In the genomic region with DNA sequence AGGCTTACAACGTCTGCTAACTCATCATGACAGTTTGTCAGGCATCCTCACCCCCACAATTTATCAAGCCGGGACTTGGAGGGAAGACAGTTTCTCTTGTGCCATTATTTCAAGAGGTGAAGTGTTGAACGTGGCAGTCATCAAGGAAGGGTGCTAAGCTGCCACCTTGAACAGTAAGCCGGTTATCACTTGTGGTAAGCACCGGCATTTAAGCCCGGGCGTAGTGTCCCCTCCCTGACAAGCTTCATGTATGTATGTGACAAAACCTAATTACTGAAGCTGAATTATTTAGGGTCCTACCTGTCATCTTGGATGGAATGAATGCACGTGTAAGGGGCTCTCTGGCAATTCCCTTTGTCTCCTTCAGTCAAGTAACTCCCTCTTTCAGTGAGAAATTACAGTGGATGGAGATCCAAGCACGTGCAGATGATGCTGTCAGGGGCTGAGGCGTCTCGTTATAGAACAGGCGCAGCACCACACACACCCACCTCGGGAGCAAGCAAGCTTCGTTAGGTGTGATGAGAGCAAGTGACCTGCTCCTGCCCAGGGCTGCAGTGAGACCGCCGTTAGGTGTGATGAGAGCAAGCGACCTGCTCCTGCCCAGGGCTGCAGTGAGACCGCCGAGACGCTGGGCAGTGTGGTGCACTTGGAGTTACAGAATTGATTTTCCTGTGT, we compare ENCODE assay signal across 24 mouse cellular contexts.
A peak's percentile ranks its signal among the peaks of the same experiment; 100 is the strongest.
DNase-seq lines count a peak whose midpoint lies in the region; ATAC-seq and TF ChIP-seq lines count a peak whose summit lies in the region.
"Had no signal": no experiment of that assay in that cellular context is flagged by ENCODE, and none has a peak within 500 bp of the region (broad histone marks: within the 10 kb centered on the region; RNA-seq: fewer than 3 reads in every experiment).

No protein-coding gene starts in this region.

- H3K9ac ChIP-seq in forebrain, embryonic 12.5 days: no peak overlapping the region
- H3K9ac ChIP-seq in forebrain, embryonic 11.5 days (ENCODE audit: low read length): no peak overlapping the region
- no peak overlapping the region for H3K9ac ChIP-seq in hindbrain, postnatal 0 days (replicated peaks; ENCODE audit: low read length)
- H3K9ac ChIP-seq in hindbrain, embryonic 14.5 days: no peak overlapping the region; the same call in 1 of the 2 replicates
- no peak overlapping the region for H3K9ac ChIP-seq in forebrain, embryonic 15.5 days (replicated peaks)
- H3K9ac ChIP-seq in midbrain, embryonic 16.5 days (ENCODE audit: low read depth, low read length): 0 out of 2 replicates have a peak overlapping the region, but pooled peaks have one; percentile 1
- H3K9ac ChIP-seq: embryonic facial prominence, embryonic 15.5 days; heart, embryonic 13.5 days; hindbrain, embryonic 13.5 days had no signal

- H3K4me3 ChIP-seq in forebrain, embryonic 12.5 days (replicated peaks): no peak overlapping the region
- H3K4me3 ChIP-seq in forebrain, embryonic 11.5 days (ENCODE audit: low read depth, low read length): no peak overlapping the region
- H3K4me3 ChIP-seq in hindbrain, postnatal 0 days (ENCODE audit: low read length): no peak overlapping the region
- no peak overlapping the region for H3K4me3 ChIP-seq in hindbrain, embryonic 14.5 days (replicated peaks; ENCODE audit: low read length)
- H3K4me3 ChIP-seq in forebrain, embryonic 15.5 days: no peak overlapping the region
- H3K4me3 ChIP-seq in midbrain, embryonic 16.5 days (ENCODE audit: low read depth, low read length): no peak overlapping the region
- H3K4me3 ChIP-seq: embryonic facial prominence, embryonic 15.5 days; erythroblast, embryonic 14.5 days; gastrocnemius, adult 2 months; heart, embryonic 13.5 days; hindbrain, embryonic 13.5 days had no signal

- no peaks in the 10 kb centered on the region for H3K27me3 ChIP-seq in forebrain, embryonic 12.5 days
- H3K27me3 ChIP-seq in forebrain, embryonic 11.5 days (ENCODE audit: control insufficient read depth, insufficient read depth, low read length): no peaks in the 10 kb centered on the region
- no peaks in the 10 kb centered on the region for H3K27me3 ChIP-seq in hindbrain, postnatal 0 days (ENCODE audit: insufficient read depth, low read length)
- H3K27me3 ChIP-seq in hindbrain, embryonic 14.5 days (ENCODE audit: control insufficient read depth, insufficient read depth, low read length): no peaks in the 10 kb centered on the region
- H3K27me3 ChIP-seq in forebrain, embryonic 15.5 days: no peaks in the 10 kb centered on the region
- H3K27me3 ChIP-seq in midbrain, embryonic 16.5 days (ENCODE audit: control insufficient read depth, insufficient read depth, low read depth, low read length): no peaks in the 10 kb centered on the region; the same call in 1 of the 2 replicates
- H3K27me3 ChIP-seq: embryonic facial prominence, embryonic 15.5 days; heart, embryonic 13.5 days; hindbrain, embryonic 13.5 days had no signal

- WGBS in forebrain, embryonic 12.5 days: 64% methylated on average over 20 of the region's 20 CpGs
- WGBS in forebrain, embryonic 11.5 days: 75% methylated on average over 20 of the region's 20 CpGs
- 66% methylated on average over 20 of the region's 20 CpGs for WGBS in hindbrain, postnatal 0 days
- 65% methylated on average over 20 of the region's 20 CpGs for WGBS in hindbrain, embryonic 14.5 days
- WGBS in forebrain, embryonic 15.5 days: 51% methylated on average over 20 of the region's 20 CpGs
- WGBS in midbrain, embryonic 16.5 days: 58% methylated on average over 20 of the region's 20 CpGs

- no peak for TF ChIP-seq CTCF in hindbrain, postnatal 0 days (IDR thresholded peaks at IDR 0.05; ENCODE audit: low read depth)

- H3K9me3 ChIP-seq in forebrain, embryonic 12.5 days: no peaks in the 10 kb centered on the region
- no peaks in the 10 kb centered on the region for H3K9me3 ChIP-seq in forebrain, embryonic 11.5 days (ENCODE audit: control insufficient read depth, low read length)
- no peaks in the 10 kb centered on the region for H3K9me3 ChIP-seq in hindbrain, postnatal 0 days (ENCODE audit: low read length)
- H3K9me3 ChIP-seq in hindbrain, embryonic 14.5 days (ENCODE audit: control insufficient read depth, low read length): no peaks in the 10 kb centered on the region
- no peaks in the 10 kb centered on the region for H3K9me3 ChIP-seq in forebrain, embryonic 15.5 days
- no peaks in the 10 kb centered on the region for H3K9me3 ChIP-seq in midbrain, embryonic 16.5 days (replicated peaks; ENCODE audit: control insufficient read depth, low read length, poor library complexity, severe bottlenecking)
- H3K9me3 ChIP-seq: embryonic facial prominence, embryonic 15.5 days; heart, embryonic 13.5 days; hindbrain, embryonic 13.5 days had no signal

- H3K36me3 ChIP-seq in forebrain, embryonic 12.5 days (replicated peaks): no peaks in the 10 kb centered on the region
- no peaks in the 10 kb centered on the region for H3K36me3 ChIP-seq in forebrain, embryonic 11.5 days (ENCODE audit: control insufficient read depth, insufficient read depth, low read length)
- no peaks in the 10 kb centered on the region for H3K36me3 ChIP-seq in hindbrain, postnatal 0 days (ENCODE audit: insufficient read depth, low read length)
- no peaks in the 10 kb centered on the region for H3K36me3 ChIP-seq in hindbrain, embryonic 14.5 days (replicated peaks; ENCODE audit: control insufficient read depth, insufficient read depth)
- H3K36me3 ChIP-seq in forebrain, embryonic 15.5 days: no peaks in the 10 kb centered on the region
- no peaks in the 10 kb centered on the region for H3K36me3 ChIP-seq in midbrain, embryonic 16.5 days (ENCODE audit: control insufficient read depth, insufficient read depth, low read length)
- H3K36me3 ChIP-seq: embryonic facial prominence, embryonic 15.5 days; heart, embryonic 13.5 days; hindbrain, embryonic 13.5 days had no signal

- 0 out of 2 replicates have a peak overlapping the region, but pooled peaks have one; percentile 38 for H3K27ac ChIP-seq in forebrain, embryonic 12.5 days
- H3K27ac ChIP-seq in forebrain, embryonic 11.5 days (ENCODE audit: low read depth, low read length): no peak overlapping the region
- no peak overlapping the region for H3K27ac ChIP-seq in hindbrain, postnatal 0 days
- no peak overlapping the region for H3K27ac ChIP-seq in hindbrain, embryonic 14.5 days
- H3K27ac ChIP-seq in forebrain, embryonic 15.5 days (replicated peaks): peak overlapping the region; percentile 32
- no peak overlapping the region for H3K27ac ChIP-seq in midbrain, embryonic 16.5 days (ENCODE audit: low read length)
- H3K27ac ChIP-seq: embryonic facial prominence, embryonic 15.5 days; gastrocnemius, adult 2 months; heart, embryonic 13.5 days; hindbrain, embryonic 13.5 days had no signal

- ATAC-seq in forebrain, embryonic 12.5 days (ENCODE audit: low FRiP score): peak; percentile 70; the same call in 1 of the 2 replicates
- ATAC-seq in forebrain, embryonic 11.5 days (replicated peaks; ENCODE audit: low FRiP score): no peak
- 0 out of 2 replicates have a peak, but pooled peaks have one; percentile 18 for ATAC-seq in hindbrain, postnatal 0 days
- no peak for ATAC-seq in hindbrain, embryonic 14.5 days (ENCODE audit: low FRiP score)
- peak; percentile 65; the same call in 1 of the 2 replicates for ATAC-seq in forebrain, embryonic 15.5 days (replicated peaks)
- peak; percentile 45; the same call in 1 of the 2 replicates for ATAC-seq in midbrain, embryonic 16.5 days
- ATAC-seq: CD4-positive, CD25-positive, alpha-beta regulatory T cell, adult 4 months had no signal

- no peak overlapping the region for H3K4me2 ChIP-seq in forebrain, embryonic 12.5 days
- H3K4me2 ChIP-seq in forebrain, embryonic 11.5 days (ENCODE audit: low read depth, low read length, severe bottlenecking): no peak overlapping the region
- no peak overlapping the region for H3K4me2 ChIP-seq in hindbrain, postnatal 0 days (ENCODE audit: low read depth, low read length)
- H3K4me2 ChIP-seq in hindbrain, embryonic 14.5 days (replicated peaks): no peak overlapping the region
- H3K4me2 ChIP-seq in forebrain, embryonic 15.5 days (replicated peaks): no peak overlapping the region
- no peak overlapping the region for H3K4me2 ChIP-seq in midbrain, embryonic 16.5 days (ENCODE audit: low read length)
- H3K4me2 ChIP-seq: embryonic facial prominence, embryonic 15.5 days; heart, embryonic 13.5 days; hindbrain, embryonic 13.5 days had no signal

- peaks cover 12% of the 10 kb centered on the region for H3K4me1 ChIP-seq in forebrain, embryonic 12.5 days
- no peaks in the 10 kb centered on the region for H3K4me1 ChIP-seq in forebrain, embryonic 11.5 days (replicated peaks; ENCODE audit: control insufficient read depth, insufficient read depth, low read length)
- no peaks in the 10 kb centered on the region; the same call in 1 of the 2 replicates for H3K4me1 ChIP-seq in hindbrain, postnatal 0 days (ENCODE audit: insufficient read depth, low read length)
- H3K4me1 ChIP-seq in hindbrain, embryonic 14.5 days (replicated peaks; ENCODE audit: control insufficient read depth, insufficient read depth, low read length): no peaks in the 10 kb centered on the region
- peaks cover 10% of the 10 kb centered on the region; the same call in 1 of the 2 replicates for H3K4me1 ChIP-seq in forebrain, embryonic 15.5 days
- no peaks in the 10 kb centered on the region; the same call in 1 of the 2 replicates for H3K4me1 ChIP-seq in midbrain, embryonic 16.5 days (ENCODE audit: control insufficient read depth, insufficient read depth, low read length)
- H3K4me1 ChIP-seq: embryonic facial prominence, embryonic 15.5 days had no signal

- DNase-seq in forebrain, embryonic 11.5 days (ENCODE audit: low spot score): no peak
- DNase-seq in hindbrain, postnatal 0 days (ENCODE audit: low spot score): no peak
- DNase-seq in hindbrain, embryonic 14.5 days (ENCODE audit: low spot score): no peak
- DNase-seq in left cerebral cortex, postnatal 14 days (ENCODE audit: low spot score in 2 of 2): no peak
- DNase-seq in layer of hippocampus, adult 9-11 months: no peak
- DNase-seq: adrenal gland, adult 8-10 months; adrenal gland, postnatal 36 days; B cell, adult 2 months; cerebellum, adult 11 months; cerebellum, adult 8-10 months; cerebellum, postnatal 14 days; embryo, embryonic 11 days; gastrocnemius, adult 2 months; gastrocnemius, postnatal 36 days; heart, adult 11 months; heart, postnatal 36 days had no signal

- intact Hi-C loops in left cerebral cortex, postnatal 14 days (cut with DNase I): no loop called here

Comparison
In these comparisons a context has a peak if more than half of its experiments do, and no peak if none do; other contexts are left out.
1. ATAC-seq: peak in forebrain, embryonic 12.5 days (single experiment), hindbrain, postnatal 0 days (single experiment), forebrain, embryonic 15.5 days (single experiment) and midbrain, embryonic 16.5 days (single experiment); none in forebrain, embryonic 11.5 days (single experiment) and hindbrain, embryonic 14.5 days (single experiment).
2. H3K27ac ChIP-seq: peak in forebrain, embryonic 12.5 days (single experiment) and forebrain, embryonic 15.5 days (single experiment); none in forebrain, embryonic 11.5 days (single experiment), hindbrain, postnatal 0 days (single experiment), hindbrain, embryonic 14.5 days (single experiment) and midbrain, embryonic 16.5 days (single experiment).